Mouse (Mus musculus) G1E-ER4 (cell line): ENCODE data around the gene Snrpa. TPM values are rescaled to one million over a fixed set of nuclear protein-coding genes. Genes with fewer than 3 reads are reported as not detected.

ENCODE experiments used
- GATA1 ChIP-seq: IDR thresholded peaks from one replicate; pipeline ENCODE4 v1.8.0; 2012; ENCODE audit warnings: low read length, inconsistent platforms
- polyA plus RNA-seq: library from polyadenylated mRNA; stranded (reverse); fragments of >175 nt; gene quantifications from 2 replicates; pipeline ENCODE4 v1.2.3, GENCODE M21; 2012

Snrpa gene
- polyA plus RNA-seq, 1 experiment = 966 TPM

- TF ChIP-seq GATA1 = no peak
Measured at GRCm38 (mm10) chr7:27221939-27222338, 25.9 kb upstream of the Snrpa start.

- TF ChIP-seq GATA1 = no peak
Measured at GRCm38 (mm10) chr7:27219937-27220336, 23.9 kb upstream of the Snrpa start.

GRCm38 (mm10) chr7:27218586-27218985 is 22.5 kb upstream of the Snrpa start:
- TF ChIP-seq GATA1 = no peak

GRCm38 (mm10) chr7:27212626-27213025 is 16.6 kb upstream of the Snrpa start:
- TF ChIP-seq GATA1 = no peak

GRCm38 (mm10) chr7:27203730-27204449 is 7.8 kb upstream of the Snrpa start:
- TF ChIP-seq GATA1 = no peak

- TF ChIP-seq GATA1 = no peak
Measured at GRCm38 (mm10) chr7:27198779-27199178, 2.7 kb upstream of the Snrpa start.

- TF ChIP-seq GATA1 = no peak
Measured at GRCm38 (mm10) chr7:27198355-27198754, 2.3 kb upstream of the Snrpa start.

- no peak for TF ChIP-seq GATA1
Measured at GRCm38 (mm10) chr7:27197634-27198033, 1.6 kb upstream of the Snrpa start.

GRCm38 (mm10) chr7:27197136-27197535 is 1.1 kb upstream of the Snrpa start:
- no peak for TF ChIP-seq GATA1

GRCm38 (mm10) chr7:27193731-27194130 is 2.3 kb downstream of the Snrpa start:
- TF ChIP-seq GATA1 = no peak

GRCm38 (mm10) chr7:27192434-27192833 is 3.6 kb downstream of the Snrpa start:
- TF ChIP-seq GATA1 = no peak

- TF ChIP-seq GATA1 = no peak
Measured at GRCm38 (mm10) chr7:27189271-27189931, 6.7 kb downstream of the Snrpa start.

GRCm38 (mm10) chr7:27185986-27186385 is 10.1 kb downstream of the Snrpa start:
- no peak for TF ChIP-seq GATA1

GRCm38 (mm10) chr7:27184964-27185363 is 11.1 kb downstream of the Snrpa start:
- TF ChIP-seq GATA1 = no peak

- TF ChIP-seq GATA1 = no peak
Measured at GRCm38 (mm10) chr7:27182498-27182897, 13.6 kb downstream of the Snrpa start.

- TF ChIP-seq GATA1 = no peak
Measured at GRCm38 (mm10) chr7:27180837-27181695, 15.0 kb downstream of the Snrpa start, which contains the start of the genes Gm21983 and Mia. TSS of gene Gm21983 (minus strand) at chr7:27181086. TSS of gene Mia (minus strand) at chr7:27181157.
